Mouse (Mus musculus): ENCODE data around the gene Ptpn6.

Ptpn6 gene

GRCm38 (mm10) chr6:124738511-124739023, at the start of gene Ptpn6:
Gene Ptpn6, minus strand, starts transcription at chr6:124738714.
- peak; percentile 45 for DNase-seq (ENCODE audit: low spot score)

DNA sequence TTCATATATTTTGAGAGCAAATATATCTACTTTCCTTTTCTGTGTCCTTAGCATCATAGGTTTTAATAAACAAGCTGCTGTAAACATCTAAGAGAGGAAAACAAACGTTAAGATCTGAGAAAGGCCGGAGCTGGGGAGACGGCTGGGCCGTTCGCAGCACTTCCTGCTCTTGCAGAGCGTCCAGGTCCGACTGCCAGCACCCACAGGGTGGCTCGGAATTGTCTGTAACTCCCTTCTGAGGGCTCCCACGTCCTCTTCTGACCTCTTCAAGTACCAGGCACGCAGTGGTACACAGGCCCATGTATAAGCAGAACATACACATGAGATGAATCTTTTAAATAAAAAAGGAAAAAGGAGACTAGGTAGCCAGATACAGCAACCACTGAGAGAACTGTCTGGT, 49.2 kb upstream of the Ptpn6 start:
- DNase-seq (ENCODE audit: low spot score): no peak

DNA sequence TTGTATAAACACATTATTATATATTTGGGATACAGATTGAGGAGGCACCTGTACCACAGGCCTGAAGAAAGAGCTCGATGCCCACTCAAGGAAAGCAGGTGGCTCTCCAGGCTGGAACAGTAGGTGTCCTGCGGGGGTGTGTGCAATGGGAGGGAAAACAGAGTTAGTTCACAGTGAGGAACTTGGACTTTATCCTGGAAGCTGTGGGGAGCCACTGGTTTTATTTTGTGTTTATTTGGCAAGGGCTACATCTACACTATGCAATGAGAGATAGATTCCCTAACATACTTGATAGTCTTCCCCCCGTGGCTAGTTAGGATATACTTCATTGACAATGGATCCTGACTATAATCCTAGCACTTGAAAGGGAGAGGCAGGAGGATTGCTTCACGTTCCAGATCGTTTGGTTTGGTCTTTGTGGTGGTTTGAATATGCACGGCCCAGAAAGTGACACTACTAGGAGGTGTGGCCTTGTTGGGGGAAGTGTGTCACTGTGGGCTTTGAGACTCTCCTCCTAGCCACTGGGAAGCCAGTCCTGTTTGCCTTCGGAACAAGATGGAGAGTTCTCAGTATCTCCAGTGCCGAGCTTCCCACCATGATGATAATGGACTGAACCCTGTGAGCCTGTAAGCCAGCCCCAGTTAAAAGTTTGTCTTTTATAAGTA, 48.4 kb upstream of the Ptpn6 start:
- DNase-seq (ENCODE audit: low spot score): no peak

GRCm38 (mm10) chr6:124782436-124782835, 43.9 kb upstream of the Ptpn6 start:
- DNase-seq (ENCODE audit: low spot score): peak; percentile 68

GRCm38 (mm10) chr6:124780917-124781316, 42.4 kb upstream of the Ptpn6 start:
- no peak for DNase-seq (ENCODE audit: low spot score)

DNA sequence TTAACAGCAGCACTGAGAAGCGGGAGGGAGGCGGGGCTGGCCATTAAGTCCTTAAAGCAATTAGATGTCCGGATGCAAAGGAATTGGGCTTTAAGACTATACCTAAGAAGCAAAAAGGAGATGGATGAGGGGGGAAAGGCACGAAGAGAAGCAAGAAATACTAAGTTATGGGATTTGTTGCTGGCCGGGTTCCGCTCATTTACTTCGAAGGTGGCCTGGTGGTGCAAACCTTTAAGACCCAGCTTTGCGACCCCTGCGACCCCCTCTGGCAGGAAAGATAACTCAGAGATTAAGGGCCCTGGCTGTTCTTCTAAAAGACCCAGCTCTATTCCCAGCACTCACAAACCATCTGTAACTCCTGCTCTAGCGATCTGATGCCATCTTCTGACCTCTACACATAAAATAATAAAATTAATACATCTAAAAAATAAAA, 41.5 kb upstream of the Ptpn6 start:
- peak; percentile 76 for DNase-seq (ENCODE audit: low spot score)

DNA sequence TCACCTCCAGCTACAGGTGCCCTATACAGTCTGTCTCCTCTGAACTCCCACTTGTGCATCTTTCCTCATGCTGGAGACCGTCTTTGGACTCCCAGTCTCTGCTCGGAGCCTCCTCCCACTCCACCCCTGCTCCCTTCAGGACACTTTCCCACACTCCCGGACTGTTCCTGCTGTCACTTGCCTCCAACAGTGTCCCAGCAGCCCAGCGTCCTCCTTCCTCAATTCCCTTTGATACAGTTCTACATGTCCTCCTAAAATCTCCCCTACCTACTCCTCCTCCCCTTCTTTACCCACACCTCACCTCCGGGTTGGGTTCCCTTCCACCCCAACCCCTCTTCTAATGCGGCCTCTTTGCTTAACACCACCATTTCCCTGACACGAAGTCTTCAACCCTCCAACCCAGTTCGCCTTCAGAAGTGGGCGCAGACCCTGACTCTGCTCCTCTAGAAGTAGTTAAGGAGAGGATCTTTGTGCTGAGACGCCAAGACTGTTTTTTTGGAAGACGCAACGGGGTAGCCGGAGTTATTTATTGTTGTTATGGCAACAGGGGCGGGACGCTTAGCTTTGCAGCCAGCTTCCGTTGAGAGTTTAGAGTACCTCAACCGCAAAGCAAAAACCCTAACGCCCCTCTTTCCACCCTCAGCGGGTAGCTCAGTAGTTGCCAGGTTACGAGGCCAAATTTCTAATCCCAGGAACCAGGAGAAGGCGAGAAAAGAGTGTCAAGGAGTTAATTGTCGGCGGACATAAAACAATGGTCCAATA, 40.9 kb upstream of the Ptpn6 start, which contains the start of gene Lrrc23:
TSS of gene Lrrc23 (minus strand) at position 506 of the 762 bp plus-strand sequence.
- DNase-seq (ENCODE audit: low spot score): peak; percentile 76

GRCm38 (mm10) chr6:124770511-124770910, 32.0 kb upstream of the Ptpn6 start:
- no peak for DNase-seq (ENCODE audit: low spot score)

DNA sequence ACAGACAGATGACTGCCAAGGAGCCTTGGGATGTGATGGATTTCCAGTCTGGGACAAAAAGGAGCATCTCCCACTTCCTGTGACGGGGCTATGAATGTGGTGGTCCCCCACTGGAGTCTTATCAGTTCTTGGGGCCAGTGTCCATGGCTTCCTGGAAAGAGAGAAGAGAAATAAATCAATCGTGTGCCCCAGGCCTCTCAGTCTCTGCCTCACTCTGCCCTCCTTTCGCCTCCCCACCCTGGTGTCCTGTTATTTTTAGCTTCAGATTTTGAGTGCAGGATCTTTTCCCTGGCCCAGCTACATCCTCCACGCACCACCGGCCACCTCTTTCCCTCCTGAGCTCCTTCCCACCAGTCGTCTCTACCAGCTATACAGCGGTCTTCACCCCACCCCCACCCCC, 31.5 kb upstream of the Ptpn6 start:
- DNase-seq (ENCODE audit: low spot score): no peak

DNA sequence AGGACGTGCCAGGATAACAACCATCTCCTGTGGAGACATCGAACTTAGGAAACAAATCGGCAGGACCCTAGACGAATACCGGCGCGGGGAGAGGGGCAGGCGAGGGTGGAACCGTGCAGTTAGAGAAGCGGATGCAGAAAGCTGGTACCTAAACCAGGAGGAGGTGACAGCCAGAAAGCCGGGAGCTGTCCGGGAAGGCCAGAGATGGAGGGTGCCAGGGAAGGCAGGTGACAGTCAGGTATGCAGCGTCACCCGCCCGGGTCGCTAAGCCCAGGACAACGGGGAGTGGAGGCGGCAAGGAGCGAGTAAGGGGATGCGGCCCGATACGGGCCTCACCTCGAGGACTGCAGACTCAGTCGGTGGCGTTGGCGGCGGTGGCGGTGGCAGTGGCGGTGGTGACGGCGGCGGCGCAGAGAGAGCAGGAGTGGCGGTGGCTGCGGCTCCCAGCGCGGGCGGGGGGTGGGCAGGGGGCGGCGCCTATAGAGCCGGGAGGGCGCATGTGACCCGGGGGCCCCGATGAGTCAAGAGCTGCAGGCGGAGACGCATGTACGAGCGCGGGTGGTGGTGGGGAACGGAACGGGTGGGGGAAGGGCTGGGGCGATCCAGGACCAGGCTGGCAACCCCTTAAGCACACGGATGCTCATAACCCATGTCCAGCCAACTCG, 30.7 kb upstream of the Ptpn6 start, which contains the start of gene Eno2:
TSS of gene Eno2 (minus strand) at position 573 of the 665 bp plus-strand sequence.
- peak; percentile 55 for DNase-seq (ENCODE audit: low spot score)

GRCm38 (mm10) chr6:124768704-124769044, 30.2 kb upstream of the Ptpn6 start:
- no peak for DNase-seq (ENCODE audit: low spot score)

GRCm38 (mm10) chr6:124767920-124768703, 29.6 kb upstream of the Ptpn6 start:
- no peak for DNase-seq (ENCODE audit: low spot score)

DNA sequence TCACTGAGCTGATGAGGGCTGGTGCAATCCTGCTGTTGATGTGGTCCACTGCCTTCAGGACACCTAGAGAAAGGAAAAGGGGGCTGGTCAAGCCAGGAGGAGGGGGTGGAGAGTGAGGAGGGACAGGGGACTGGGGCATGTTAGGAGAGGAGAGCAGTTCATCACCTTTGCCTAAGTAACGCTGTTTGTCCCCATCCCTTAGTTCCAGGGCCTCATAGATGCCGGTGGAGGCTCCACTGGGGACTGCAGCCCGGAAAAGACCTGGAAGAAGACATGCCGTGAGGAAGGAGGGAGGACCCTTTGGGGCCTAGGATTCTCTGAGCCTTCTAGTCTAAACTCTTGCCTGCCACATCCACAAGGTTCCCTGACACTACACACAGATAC, 29.0 kb upstream of the Ptpn6 start:
- no peak for DNase-seq (ENCODE audit: low spot score)

- no peak for DNase-seq (ENCODE audit: low spot score)
These were observed 27.4 kb upstream of the Ptpn6 start for GRCm38 (mm10) chr6:124765951-124766350.

GRCm38 (mm10) chr6:124759259-124759658, 20.7 kb upstream of the Ptpn6 start:
- DNase-seq (ENCODE audit: low spot score): peak; percentile 89

GRCm38 (mm10) chr6:124758849-124759232, 20.3 kb upstream of the Ptpn6 start:
- no peak for DNase-seq (ENCODE audit: low spot score)

GRCm38 (mm10) chr6:124757909-124758848, 19.7 kb upstream of the Ptpn6 start:
- peak; percentile 59 for DNase-seq (ENCODE audit: low spot score)

GRCm38 (mm10) chr6:124757351-124757880, 18.9 kb upstream of the Ptpn6 start:
- no peak for DNase-seq (ENCODE audit: low spot score)

GRCm38 (mm10) chr6:124756652-124757350, 18.3 kb upstream of the Ptpn6 start:
- DNase-seq (ENCODE audit: low spot score): peak; percentile 84

Data from embryo, embryonic 10 days (tissue).